Mouse (Mus musculus): ENCODE results near the gene Scnn1a. TPM values are rescaled to one million over a fixed set of nuclear protein-coding genes. Genes with fewer than 3 reads are reported as not detected.
"Not testable (repeated sequence)": the region's sequence is repeated elsewhere in the genome, so short reads cannot be mapped to it uniquely, and the experiment has no call there.

The Scnn1a gene
- total RNA-seq (2017) = 0.79 and 1.1 TPM in 2 replicates

DNA sequence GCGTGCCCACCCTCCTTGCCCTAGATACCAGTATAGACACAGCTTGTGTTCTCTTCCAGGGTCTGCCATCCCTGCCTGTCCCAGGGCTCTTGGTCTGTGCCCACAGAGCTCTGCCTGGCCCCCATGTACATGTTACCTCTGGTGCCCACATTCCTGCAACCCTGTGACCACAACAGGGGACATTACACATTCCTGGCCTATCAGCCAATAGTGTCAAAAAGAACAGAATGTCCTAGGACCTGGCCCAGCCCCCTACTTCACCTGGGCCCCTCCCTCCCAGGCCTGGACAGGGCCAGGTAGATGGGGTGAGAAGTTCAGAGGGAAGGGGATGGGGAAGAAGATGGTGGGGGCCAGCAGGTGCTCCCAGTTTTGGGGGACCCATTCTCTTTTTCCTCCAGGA is at the start of gene Scnn1a:
Gene Scnn1a (plus strand): TSS at position 337 of the 400 bp plus-strand sequence.
- no peak for ATAC-seq (replicated peaks in 1 of 2; ENCODE audit: insufficient read depth in 1 of 2, low FRiP score in 2 of 2, low TSS enrichment in 1 of 2, low read depth in 1 of 2, poor library complexity in 2 of 2, severe bottlenecking in 2 of 2)

DNA sequence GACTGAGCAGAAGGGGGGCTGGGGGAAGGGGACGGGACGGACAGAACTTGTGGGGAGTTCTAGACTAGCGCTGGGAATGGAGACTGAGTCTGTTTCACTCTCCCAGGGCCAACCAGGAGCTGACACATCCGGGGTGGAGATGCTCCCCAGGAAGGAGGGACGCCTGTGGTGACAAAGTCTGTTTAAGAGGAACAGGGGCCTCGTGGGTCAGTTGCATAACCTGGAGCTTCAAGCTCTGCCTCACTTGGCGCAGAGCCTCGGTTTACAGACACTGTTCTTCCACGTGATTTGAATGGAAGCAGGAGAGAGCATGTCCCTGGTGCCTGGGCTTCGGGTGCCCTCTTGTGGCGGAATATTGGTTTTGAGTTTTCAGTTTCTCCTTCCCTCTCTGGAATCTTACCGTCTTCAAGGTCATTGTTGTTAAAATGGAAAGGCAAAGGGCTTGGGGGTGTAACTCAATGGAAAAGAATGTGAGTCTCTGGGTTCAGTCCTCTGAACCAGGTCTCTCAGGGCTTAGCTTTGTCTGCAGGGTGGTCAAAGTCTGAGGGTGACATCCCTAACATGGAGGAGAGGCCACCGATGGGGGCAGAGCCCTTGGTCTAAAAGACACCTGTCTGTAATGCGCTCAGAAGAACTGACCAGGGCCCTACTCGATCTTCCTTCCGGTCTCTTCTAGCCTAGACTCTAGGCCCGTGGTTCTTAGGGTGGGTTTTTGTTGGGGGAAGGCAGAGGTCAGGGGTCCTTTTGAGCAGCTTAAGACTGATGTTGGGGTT is 48.8 kb upstream of the Scnn1a start:
- peak; percentile 94 for ATAC-seq (replicated peaks in 1 of 2; ENCODE audit: insufficient read depth in 1 of 2, low FRiP score in 2 of 2, low TSS enrichment in 1 of 2, low read depth in 1 of 2, poor library complexity in 2 of 2, severe bottlenecking in 2 of 2)

DNA sequence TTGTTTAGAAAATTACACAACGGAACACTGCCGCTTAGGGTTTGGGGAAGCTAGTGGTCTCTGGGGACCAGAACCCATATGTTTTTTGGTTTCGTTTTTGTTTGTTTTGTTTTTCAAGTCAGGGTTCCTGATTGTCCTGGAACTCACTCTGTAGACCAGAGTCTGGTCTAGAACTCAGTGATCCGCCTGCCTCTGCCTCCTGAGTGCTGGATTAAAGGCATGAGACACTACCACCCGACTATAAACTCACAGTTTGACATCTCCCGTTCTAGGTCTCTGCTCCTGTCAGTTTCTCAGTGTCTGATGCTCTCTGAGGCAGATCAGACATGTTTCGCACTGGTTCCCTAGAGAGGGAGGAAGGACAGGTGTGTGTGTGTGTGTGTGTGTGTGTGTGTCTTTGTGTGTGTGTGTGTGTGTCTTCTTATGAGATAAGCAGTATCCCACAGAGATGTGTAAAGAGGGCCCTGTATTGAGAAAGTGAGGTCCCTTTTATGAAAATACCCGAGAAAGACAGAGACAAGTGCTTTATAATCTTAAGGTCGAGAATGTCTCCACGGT is 48.2 kb upstream of the Scnn1a start:
- no peak for ATAC-seq (replicated peaks in 1 of 2; ENCODE audit: insufficient read depth in 1 of 2, low FRiP score in 2 of 2, low TSS enrichment in 1 of 2, low read depth in 1 of 2, poor library complexity in 2 of 2, severe bottlenecking in 2 of 2)

DNA sequence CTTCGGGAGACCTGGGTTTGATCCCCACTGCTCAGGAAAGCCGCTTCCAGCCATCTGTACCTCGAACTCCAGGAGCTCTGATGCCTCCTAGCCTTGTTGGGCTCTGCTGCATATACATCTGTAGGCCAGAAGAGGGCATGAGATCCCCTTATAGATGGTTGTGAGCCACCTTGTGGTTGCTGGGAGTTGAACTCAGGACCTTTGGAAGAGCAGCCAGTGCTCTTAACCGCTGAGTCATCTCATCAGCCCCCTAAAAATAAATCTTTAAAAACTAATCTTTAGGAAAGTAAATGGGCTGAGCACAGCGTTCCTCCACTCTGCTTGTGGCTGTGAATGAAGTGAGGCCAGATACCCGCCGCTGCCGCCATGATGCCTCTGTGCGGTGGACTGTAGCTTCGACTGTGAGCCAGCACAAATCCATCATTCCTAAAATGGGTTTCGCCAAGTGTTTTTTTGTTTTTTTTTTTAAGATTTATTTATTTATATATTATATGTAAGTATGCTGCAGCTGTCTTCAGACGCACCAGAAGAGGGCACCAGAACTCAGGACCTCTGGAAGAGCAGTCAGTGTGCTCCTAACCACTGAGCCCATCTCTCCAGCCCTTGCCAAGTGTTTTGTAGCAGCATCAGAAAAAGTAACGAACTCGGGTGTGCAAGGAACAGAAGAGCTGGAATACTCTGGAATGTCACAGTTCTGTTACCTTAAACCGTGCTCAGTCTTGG is 45.5 kb upstream of the Scnn1a start:
- no peak for ATAC-seq (replicated peaks in 1 of 2; ENCODE audit: insufficient read depth in 1 of 2, low FRiP score in 2 of 2, low TSS enrichment in 1 of 2, low read depth in 1 of 2, poor library complexity in 2 of 2, severe bottlenecking in 2 of 2)

DNA sequence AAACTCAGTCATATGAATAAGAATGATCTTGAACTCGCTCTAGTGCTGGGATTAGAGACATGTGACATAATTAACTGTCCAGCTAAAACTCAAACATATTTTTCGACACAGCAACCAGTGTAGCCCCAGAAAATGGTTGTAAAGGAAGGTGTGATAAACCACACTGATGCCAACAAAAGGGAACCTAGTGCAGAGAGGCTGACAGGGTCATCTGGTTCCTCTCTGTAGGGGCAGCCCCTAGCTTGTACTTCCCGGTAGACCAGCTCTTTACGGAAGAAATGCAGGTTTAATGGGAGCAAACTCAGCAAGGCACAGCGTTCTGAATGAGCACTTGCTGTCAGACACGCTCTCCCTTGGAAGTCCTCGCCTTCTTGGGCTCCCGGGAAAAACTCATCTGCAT is 40.7 kb upstream of the Scnn1a start:
- peak; percentile 71 to 81 for ATAC-seq (replicated peaks in 1 of 2; ENCODE audit: insufficient read depth in 1 of 2, low FRiP score in 2 of 2, low TSS enrichment in 1 of 2, low read depth in 1 of 2, poor library complexity in 2 of 2, severe bottlenecking in 2 of 2)

DNA sequence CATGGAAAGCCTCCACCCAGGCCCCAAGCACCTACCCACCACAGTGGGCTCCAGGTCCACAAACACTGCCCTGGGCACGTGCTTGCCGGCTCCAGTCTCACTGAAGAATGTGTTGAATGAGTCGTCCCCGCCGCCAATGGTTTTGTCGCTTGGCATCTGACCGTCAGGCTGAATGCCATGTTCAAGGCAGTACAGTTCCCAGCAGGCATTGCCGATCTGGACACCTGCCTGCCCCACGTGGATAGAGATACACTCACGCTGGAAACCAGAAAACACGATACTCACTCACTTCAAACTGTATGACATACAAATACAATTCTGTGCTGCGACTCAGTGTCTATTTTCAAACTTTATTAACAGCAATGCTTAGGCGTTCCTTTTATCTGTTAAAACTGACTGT is 37.7 kb upstream of the Scnn1a start:
- not testable (repeated sequence) for ATAC-seq (replicated peaks in 1 of 2; ENCODE audit: insufficient read depth in 1 of 2, low FRiP score in 2 of 2, low TSS enrichment in 1 of 2, low read depth in 1 of 2, poor library complexity in 2 of 2, severe bottlenecking in 2 of 2)

DNA sequence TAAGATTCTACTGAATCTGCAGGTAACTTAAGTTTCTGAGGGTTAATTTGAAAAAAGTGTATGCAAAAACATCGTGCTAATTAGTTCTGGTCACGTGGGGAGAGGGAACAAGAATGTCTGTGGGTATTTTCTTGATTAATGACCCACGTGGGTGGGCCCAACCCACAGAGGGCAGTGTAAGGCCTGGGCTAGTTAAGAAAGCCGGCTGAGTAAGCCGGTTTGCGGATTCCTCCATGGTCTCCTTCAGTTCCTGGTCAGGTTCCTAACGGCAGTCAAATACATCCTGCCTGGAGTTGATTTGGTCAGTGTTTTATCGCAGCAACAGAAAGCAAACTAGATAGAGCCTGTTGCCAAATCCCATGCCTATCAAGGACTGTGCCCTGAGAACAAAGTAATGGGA is 36.2 kb upstream of the Scnn1a start:
- no peak for ATAC-seq (replicated peaks in 1 of 2; ENCODE audit: insufficient read depth in 1 of 2, low FRiP score in 2 of 2, low TSS enrichment in 1 of 2, low read depth in 1 of 2, poor library complexity in 2 of 2, severe bottlenecking in 2 of 2)

DNA sequence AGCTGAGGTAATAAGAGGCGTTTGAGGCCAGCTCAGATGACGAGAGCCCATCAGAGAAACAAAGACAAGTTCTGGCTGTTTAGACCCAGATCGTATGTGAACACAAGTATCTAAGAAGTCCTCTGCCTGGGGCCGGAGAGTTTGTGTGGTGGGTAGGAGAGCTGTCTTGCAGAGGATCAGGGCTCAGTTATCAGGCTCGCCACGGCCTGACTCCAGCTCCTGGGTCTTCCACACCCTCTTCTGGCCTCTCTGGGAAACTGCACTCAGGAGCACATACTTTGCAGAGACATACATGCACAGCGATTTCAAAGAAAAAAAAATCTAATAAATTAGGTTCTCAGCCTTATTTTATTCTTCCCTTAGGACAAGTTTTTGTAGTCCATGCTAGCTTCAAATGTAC is 35.7 kb upstream of the Scnn1a start:
- no peak for ATAC-seq (replicated peaks in 1 of 2; ENCODE audit: insufficient read depth in 1 of 2, low FRiP score in 2 of 2, low TSS enrichment in 1 of 2, low read depth in 1 of 2, poor library complexity in 2 of 2, severe bottlenecking in 2 of 2)

DNA sequence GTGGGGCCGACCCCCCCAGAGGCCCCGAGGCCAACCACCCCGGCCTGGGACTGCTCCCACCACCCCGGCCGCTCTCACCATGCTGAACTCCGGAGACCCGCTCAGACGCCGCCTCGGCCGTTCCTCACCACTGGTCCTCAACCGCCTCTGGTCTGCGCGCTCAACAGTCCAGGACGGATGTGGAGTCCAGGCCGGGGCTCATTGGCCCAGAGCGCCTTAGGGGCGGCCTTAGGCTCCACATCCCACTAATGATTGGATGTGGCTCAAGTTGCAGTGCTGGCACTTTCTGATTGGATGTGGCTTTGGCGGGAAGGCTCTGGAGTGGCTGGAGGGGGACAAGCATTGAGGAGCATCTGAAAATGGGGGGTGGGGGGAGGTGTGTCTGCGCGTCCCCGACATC is 34.6 kb upstream of the Scnn1a start, which contains the start of gene Tuba3a:
Gene Tuba3a (minus strand): TSS at position 153 of the 400 bp plus-strand sequence.
- ATAC-seq (replicated peaks in 1 of 2; ENCODE audit: insufficient read depth in 1 of 2, low FRiP score in 2 of 2, low TSS enrichment in 1 of 2, low read depth in 1 of 2, poor library complexity in 2 of 2, severe bottlenecking in 2 of 2) = no peak

DNA sequence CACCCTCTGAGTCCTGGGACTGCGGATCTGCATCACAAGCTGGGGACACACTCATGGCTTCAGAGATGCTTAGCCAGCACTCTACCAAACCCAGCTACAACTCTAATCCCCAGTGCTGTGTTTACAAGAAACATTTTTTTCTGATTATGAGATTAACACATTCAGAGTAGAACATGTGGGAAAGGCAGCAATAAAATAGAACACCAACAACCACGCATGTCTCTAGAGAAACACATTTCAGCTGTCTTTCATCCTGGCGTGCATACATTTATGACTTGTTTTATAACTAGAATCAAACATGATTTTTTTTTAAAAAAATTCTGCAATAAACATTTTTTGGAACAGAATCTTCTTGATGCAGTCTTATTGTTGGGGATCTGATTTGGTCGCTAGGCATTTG is 33.5 kb upstream of the Scnn1a start:
- no peak for ATAC-seq (replicated peaks in 1 of 2; ENCODE audit: insufficient read depth in 1 of 2, low FRiP score in 2 of 2, low TSS enrichment in 1 of 2, low read depth in 1 of 2, poor library complexity in 2 of 2, severe bottlenecking in 2 of 2)

DNA sequence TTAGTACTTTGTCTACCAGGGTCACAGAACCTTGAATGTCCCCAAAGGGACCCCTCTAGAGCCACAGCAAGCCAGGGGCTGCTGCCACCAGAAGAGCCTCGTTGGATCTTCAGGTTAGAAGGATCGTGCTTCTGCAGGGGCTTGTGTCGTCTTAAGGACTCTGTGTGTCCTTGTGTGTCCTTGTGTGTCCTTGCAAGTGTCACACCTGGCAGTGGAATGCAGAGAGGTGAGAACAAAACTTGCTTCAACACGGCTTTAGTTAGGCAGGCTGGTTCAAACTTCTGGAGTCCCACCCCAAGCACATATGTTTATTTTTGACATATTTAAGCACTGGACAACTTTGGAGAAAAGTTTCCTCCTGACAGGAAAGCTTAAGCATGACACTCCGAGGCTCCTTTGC is 31.7 kb upstream of the Scnn1a start:
- ATAC-seq (replicated peaks in 1 of 2; ENCODE audit: insufficient read depth in 1 of 2, low FRiP score in 2 of 2, low TSS enrichment in 1 of 2, low read depth in 1 of 2, poor library complexity in 2 of 2, severe bottlenecking in 2 of 2) = no peak

DNA sequence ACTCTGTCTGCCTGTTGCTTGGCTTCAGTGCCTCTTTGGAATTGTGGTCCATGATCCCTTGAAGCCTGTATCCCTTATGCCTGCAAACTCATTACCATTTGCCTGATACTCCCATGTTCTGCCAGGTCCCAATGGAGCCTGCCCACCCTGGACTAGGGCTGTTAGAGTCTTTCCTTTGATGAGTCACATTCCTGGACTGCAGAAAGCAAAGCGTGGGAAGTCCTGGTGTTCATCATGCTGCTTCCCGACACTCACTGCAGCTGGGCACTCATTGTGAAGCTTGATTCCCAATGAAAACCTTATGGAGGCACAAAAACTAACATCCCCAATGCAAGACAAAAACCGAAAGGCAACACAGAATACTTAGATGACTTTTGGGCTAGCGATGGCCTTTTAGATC is 29.1 kb upstream of the Scnn1a start:
- no peak for ATAC-seq (replicated peaks in 1 of 2; ENCODE audit: insufficient read depth in 1 of 2, low FRiP score in 2 of 2, low TSS enrichment in 1 of 2, low read depth in 1 of 2, poor library complexity in 2 of 2, severe bottlenecking in 2 of 2)

DNA sequence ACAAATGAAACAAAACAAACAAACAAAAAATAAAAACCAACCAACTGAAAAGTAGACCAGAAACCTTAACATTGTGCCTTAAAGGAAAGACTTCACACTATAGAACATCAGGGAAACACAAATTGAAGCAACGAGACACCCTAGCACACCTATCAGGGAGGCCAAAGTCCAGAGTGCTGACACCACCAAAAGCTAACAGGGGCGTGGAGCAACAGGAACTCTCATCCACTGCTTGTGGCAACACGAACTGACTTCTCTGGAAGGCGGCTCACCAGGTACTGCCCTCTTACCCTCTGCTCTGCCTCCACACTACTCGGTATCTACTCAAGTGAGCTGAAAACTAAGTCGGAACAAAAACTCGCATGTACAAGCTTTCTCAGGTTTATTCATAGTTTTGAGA is 28.2 kb upstream of the Scnn1a start:
- no peak for ATAC-seq (replicated peaks in 1 of 2; ENCODE audit: insufficient read depth in 1 of 2, low FRiP score in 2 of 2, low TSS enrichment in 1 of 2, low read depth in 1 of 2, poor library complexity in 2 of 2, severe bottlenecking in 2 of 2)

DNA sequence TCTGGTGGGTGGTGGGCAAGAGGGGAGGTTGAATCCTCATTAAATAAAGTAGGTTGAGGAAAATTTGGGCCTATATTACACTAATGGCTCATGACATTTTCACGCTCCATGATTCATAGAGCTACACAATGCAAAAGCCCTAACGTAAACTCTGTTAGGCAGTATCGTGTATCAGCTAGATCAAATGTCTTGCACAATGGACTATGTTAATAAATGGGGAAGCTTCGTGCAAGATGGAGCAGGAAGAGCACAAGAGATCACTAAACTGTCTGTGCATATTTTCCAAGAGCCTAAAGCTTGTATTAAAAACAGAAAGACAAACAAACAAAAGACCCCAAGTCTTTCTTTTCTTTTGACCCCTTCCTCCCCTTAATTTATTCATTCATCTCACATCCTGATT is 26.4 kb upstream of the Scnn1a start:
- no peak for ATAC-seq (replicated peaks in 1 of 2; ENCODE audit: insufficient read depth in 1 of 2, low FRiP score in 2 of 2, low TSS enrichment in 1 of 2, low read depth in 1 of 2, poor library complexity in 2 of 2, severe bottlenecking in 2 of 2)

DNA sequence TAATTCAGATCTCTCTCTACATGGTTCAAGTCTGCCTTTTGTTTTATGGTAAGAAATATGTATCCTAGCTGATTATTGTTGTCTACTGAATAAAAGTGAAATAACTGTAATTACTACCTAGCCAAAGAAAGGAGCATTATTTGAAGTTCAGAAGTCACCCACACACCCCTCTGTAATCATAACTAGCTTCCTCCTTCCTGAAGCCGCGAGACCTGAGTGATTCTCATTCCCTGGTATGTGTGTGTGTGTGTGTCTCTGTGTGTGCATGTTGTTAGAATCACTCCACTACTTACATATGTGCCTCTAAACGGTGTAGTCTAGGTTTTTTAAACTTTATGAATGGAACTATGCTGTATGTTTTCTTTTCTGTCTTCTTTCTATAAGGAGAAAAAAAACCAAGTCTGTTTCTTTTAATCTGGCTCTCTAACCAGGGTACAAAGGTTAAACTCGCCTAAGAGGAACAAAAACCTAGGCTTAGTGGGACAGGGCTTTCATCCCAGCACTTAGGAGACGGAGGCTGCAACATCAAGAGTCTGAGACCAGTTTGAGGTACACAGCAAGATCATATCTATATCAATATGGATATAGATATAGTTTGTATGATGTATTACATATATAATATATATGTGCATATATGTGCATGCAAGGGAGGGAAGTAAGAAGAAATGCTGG is 23.2 kb upstream of the Scnn1a start:
- no peak for ATAC-seq (replicated peaks in 1 of 2; ENCODE audit: insufficient read depth in 1 of 2, low FRiP score in 2 of 2, low TSS enrichment in 1 of 2, low read depth in 1 of 2, poor library complexity in 2 of 2, severe bottlenecking in 2 of 2)

DNA sequence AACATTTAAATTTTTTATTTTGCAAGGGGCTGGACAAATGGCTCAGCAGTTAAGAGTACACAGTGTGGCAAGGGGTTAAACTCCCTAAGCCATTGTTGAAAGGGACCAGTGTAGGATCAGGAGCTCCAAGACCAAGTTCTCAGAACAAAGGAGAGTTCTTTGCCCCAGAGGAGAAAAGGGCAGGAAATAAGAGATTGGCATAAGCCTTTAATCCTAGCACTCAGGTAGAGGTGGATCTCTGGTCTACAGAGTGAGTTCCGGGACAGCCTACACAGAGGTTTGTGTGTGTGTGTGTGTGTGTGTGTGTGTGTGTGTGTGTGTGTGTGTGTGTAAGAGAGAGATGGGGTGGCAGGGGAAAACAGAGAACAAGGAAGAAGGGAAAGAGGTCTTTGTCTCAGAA is 19.5 kb upstream of the Scnn1a start:
- ATAC-seq (replicated peaks in 1 of 2; ENCODE audit: insufficient read depth in 1 of 2, low FRiP score in 2 of 2, low TSS enrichment in 1 of 2, low read depth in 1 of 2, poor library complexity in 2 of 2, severe bottlenecking in 2 of 2) = no peak

DNA sequence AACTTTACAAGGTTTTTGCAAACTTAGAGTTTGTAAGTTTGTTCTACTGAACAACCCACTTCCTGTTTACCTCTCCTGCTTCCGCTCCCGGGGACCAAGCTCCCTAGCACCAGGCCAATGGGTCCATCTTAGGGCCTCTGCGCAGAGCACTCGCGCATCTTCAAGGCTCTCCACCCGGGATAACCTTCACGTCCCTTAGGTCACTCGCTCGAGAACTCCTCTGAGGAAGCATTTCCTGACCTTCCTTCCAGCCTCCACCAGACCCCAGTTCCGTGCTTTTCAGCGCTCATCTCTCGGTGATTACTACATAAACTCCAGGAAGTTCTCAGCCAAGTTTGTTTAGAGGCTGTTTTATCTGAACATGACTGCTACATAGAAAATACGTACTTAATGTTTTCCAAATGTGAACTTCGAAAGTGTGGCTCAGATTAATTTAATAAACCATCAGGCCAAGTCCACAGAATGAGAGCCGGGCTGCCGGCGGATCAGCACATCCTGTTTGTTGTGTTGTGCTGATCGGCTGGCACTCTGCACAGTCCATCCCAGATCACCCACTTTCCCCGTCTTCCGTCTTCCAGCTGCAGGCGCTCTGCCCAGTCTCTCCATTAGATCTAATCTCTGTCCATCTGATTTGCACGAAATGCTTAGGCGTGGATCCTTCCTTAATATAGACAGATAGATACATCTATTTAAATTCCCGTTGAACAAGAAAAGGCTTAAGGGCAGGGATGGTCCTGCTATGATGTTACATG is 18.1 kb upstream of the Scnn1a start:
- ATAC-seq (replicated peaks in 1 of 2; ENCODE audit: insufficient read depth in 1 of 2, low FRiP score in 2 of 2, low TSS enrichment in 1 of 2, low read depth in 1 of 2, poor library complexity in 2 of 2, severe bottlenecking in 2 of 2) = no peak
